Mouse (Mus musculus): Measurements from ENCODE around the gene Gm49368. TPM values are rescaled to one million over a fixed set of nuclear protein-coding genes. Genes with fewer than 3 reads are reported as not detected.
"Not testable (repeated sequence)": the region's sequence is repeated elsewhere in the genome, so short reads cannot be mapped to it uniquely, and the experiment has no call there.

The Gm49368 gene
- total RNA-seq (2021): not detected
- long read RNA-seq, experiment 1: 0 reads
- long read RNA-seq, experiment 2: 0 reads

- Histone ChIP-seq H3K4me3 (no peak within 1 kb of the TSS), H3K27ac (no peak within 1 kb of the TSS; the same call in 1 of the 2 replicates)
- DNase-seq (ENCODE audit: low spot score in 2 of 2): no peak
- no peak for TF ChIP-seq CTCF (conservative IDR thresholded peaks at IDR 0.05)
These were observed at the start of gene Gm49368, which contains the start of gene Itgam for GRCm38 (mm10) chr7:128062456-128062855. Gene Gm49368 (plus strand): TSS chr7:128062683. Gene Itgam (plus strand): TSS chr7:128062640.

DNA sequence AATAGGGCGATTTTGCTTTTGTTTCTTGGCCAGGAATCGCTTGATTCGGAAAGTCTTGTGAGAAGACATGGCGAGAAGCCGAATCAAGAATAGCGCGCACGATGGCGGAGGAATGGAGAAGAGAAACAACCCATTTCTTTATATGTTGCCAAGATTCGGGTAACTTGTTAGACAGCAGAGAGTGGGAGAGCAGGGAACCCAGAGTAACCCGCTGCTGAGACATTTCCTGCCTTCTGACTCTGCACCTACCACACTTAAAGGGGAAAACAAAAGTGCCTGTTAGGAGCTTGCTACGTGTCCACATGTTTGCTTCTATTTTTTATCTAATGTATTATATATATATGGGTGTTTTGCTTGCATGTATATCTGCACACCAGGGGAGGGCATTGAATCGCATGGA lies 49.4 kb upstream of the Gm49368 start:
- no peak for TF ChIP-seq CTCF (conservative IDR thresholded peaks at IDR 0.05)
- no peak for DNase-seq (ENCODE audit: low spot score in 2 of 2)
- Histone ChIP-seq H3K27ac (no peak overlapping the region), H3K4me3 (no peak overlapping the region)

GRCm38 (mm10) chr7:128016134-128016533 lies 46.3 kb upstream of the Gm49368 start:
- not testable (repeated sequence) for H3K27ac ChIP-seq; H3K4me3 ChIP-seq; DNase-seq (ENCODE audit: low spot score in 2 of 2)

DNA sequence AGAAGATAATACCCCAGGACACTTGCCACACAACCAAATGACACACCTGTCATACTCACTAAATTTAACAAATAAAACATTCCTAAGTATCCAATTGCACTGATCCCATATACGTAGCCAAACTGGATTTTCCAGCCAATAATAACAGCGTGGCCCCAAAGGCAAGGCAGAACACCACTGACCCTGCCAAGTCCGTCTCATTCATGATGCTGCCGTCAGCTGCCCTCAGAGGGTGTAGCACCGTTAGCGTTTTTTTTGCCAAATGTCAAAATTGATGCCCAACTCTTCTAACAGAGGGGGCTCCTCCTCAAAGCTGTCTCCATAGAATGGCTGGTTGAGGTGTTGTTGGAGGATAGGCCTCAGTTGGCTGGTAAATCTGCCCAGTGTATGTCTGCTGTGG lies 45.8 kb upstream of the Gm49368 start:
- Histone ChIP-seq H3K27ac (no peak overlapping the region), H3K4me3 (no peak overlapping the region)
- no peak for DNase-seq (ENCODE audit: low spot score in 2 of 2)
- TF ChIP-seq CTCF (conservative IDR thresholded peaks at IDR 0.05): no peak

DNA sequence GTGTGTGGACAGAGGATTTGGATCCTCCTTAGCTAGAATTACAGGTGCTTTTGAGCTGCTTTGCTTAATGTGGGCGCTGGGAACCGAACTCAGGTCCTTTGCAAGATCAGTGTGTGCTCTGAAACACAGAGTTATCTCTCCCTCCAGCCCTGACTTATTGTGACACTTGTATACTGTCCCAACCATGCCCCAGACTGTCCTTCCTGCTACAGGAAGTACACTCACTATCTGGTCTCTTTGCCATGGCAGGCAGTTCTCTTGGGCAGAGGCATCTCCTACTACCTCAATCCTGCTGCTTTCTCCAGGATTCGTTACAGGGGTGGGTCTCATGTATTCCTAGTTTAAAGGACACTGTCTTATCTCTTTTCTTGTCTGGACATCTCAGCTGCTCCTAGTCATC lies 44.2 kb upstream of the Gm49368 start:
- Histone ChIP-seq H3K27ac (no peak overlapping the region), H3K4me3 (no peak overlapping the region)
- TF ChIP-seq CTCF (conservative IDR thresholded peaks at IDR 0.05): no peak
- DNase-seq (ENCODE audit: low spot score in 2 of 2): no peak

DNA sequence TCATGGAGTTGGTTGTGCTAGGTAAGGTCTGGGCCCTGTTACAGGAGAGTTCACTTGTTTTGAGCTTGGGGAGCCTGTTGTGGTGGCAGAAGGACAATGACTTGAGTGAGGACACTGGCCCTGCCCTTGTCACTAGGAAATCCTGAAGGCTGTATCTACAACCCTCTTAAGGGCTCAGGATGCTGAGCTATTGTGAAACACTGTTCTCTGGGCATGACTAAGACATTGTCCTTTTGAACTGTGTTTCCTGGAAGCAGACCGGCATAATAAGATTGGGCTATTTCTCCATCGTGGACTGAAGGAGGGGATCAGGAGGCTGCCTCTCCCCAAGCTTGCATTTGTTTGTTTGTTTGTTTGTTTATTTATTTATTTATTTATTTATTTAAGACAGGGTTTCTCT lies 43.3 kb upstream of the Gm49368 start:
- DNase-seq (ENCODE audit: low spot score in 2 of 2): no peak
- TF ChIP-seq CTCF (conservative IDR thresholded peaks at IDR 0.05): no peak
- Histone ChIP-seq H3K27ac (no peak overlapping the region), H3K4me3 (no peak overlapping the region)

DNA sequence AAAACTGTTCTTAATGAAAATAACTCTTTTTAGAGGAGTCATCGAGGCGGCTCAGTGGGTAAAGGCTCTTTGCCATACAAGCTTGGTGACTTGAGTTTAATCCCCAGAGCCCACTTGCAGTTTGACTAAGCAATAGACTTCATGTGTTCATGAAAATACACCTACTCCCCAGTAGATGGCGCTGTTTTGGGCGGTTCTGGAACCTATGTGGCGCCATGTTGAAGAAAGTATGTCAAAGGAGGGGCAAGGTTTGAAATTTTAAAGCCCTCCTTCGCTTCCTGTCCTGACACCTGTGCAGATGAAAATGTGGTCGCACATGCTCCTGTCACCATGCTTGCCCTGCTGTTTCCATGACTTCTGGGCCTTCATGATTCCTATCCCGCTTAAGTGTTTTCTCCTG lies 39.5 kb upstream of the Gm49368 start:
- Histone ChIP-seq H3K4me3 (no peak overlapping the region), H3K27ac (no peak overlapping the region)
- no peak for DNase-seq (ENCODE audit: low spot score in 2 of 2)
- TF ChIP-seq CTCF (conservative IDR thresholded peaks at IDR 0.05): peak; percentile 59

GRCm38 (mm10) chr7:128023565-128023964 lies 38.9 kb upstream of the Gm49368 start:
- TF ChIP-seq CTCF (conservative IDR thresholded peaks at IDR 0.05): no peak
- DNase-seq (ENCODE audit: low spot score in 2 of 2): no peak
- Histone ChIP-seq H3K4me3 (no peak overlapping the region), H3K27ac (no peak overlapping the region)

DNA sequence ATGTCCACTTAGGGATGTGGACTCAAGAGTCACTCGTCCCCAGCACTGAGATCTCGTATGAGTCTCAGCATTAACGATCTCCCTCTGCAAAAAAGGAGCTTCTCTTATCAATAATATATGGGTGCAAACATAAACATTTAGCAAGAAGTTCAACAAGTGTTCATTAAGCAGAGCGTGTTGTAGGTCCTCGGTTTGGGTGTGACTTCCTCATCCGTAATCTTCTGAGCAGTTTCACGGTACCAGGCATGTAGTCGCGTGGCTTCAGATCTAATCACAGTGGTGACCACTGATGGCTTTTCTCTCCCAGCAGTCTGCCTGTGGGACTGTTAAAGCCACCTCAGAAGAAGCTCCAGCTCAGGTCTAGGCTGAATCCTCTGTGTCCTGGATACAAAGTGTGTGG lies 38.1 kb upstream of the Gm49368 start:
- no peak for DNase-seq (ENCODE audit: low spot score in 2 of 2)
- no peak overlapping the region for H3K27ac ChIP-seq
- TF ChIP-seq CTCF (conservative IDR thresholded peaks at IDR 0.05): no peak
- H3K4me3 ChIP-seq: no peak overlapping the region

- no peak for TF ChIP-seq CTCF (conservative IDR thresholded peaks at IDR 0.05)
- DNase-seq (ENCODE audit: low spot score in 2 of 2): no peak
- H3K27ac ChIP-seq: no peak overlapping the region
- no peak overlapping the region for H3K4me3 ChIP-seq
These were observed 37.6 kb upstream of the Gm49368 start for GRCm38 (mm10) chr7:128024932-128025331.

DNA sequence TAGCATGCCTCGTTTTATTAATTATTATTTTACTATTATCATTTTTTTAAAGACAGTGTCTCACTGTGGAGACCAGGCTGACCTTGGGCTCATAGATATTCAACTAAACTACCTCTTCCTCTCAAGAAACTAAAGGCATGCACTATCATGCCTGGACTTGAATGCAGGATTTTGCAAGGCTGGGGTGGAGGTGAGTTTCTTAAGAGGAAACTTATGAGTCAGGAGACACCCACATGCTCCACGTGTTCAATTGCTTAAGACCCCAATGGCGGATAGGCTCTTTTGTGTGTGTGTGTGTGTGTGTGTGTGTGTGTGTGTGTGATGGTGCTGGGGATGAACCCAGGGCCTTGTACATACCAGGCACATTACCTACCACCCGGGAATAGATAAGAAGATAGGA lies 37.1 kb upstream of the Gm49368 start:
- no peak overlapping the region for H3K27ac ChIP-seq
- no peak for TF ChIP-seq CTCF (conservative IDR thresholded peaks at IDR 0.05)
- no peak for DNase-seq (ENCODE audit: low spot score in 2 of 2)
- H3K4me3 ChIP-seq: no peak overlapping the region

GRCm38 (mm10) chr7:128031403-128031976 lies 31.0 kb upstream of the Gm49368 start:
- DNase-seq (ENCODE audit: low spot score in 2 of 2): no peak
- Histone ChIP-seq H3K27ac (no peak overlapping the region), H3K4me3 (no peak overlapping the region)
- no peak for TF ChIP-seq CTCF (conservative IDR thresholded peaks at IDR 0.05)

DNA sequence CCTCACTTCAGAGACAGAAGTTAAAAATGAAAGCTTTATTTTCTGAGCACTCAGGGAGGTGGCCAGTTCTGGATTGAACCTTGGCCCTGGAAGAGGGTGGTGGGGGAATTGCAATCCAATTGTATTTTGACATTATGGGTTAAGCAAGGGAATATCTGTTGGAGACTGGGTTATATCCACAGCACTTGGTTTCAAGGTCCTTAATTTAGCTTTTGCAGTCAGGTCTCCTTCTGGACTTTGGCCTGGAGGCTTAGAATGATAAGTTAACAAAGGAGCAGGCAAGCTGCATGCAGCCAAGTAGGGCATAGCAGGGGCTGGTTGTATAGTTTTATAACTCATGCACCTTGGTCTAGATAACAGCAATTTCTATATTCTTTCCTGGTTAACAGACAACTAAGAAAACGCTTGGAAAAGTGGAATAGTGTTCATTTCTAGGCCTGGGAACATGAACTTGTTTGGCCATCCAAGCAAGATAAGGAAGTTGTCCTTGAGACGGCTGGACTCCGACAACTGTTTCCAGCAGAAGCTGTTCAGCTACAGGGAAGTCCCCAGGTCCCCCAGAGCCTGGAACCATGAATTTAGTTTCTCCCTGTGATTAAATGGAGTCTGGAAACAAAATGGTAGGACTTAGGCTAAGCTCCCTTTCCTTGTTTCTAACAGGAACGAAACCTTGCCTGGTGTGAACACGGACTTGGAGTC lies 30.0 kb upstream of the Gm49368 start:
- no peak overlapping the region for H3K4me3 ChIP-seq
- TF ChIP-seq CTCF (conservative IDR thresholded peaks at IDR 0.05): no peak
- DNase-seq (ENCODE audit: low spot score in 2 of 2): no peak
- H3K27ac ChIP-seq: no peak overlapping the region

- no peak for TF ChIP-seq CTCF (conservative IDR thresholded peaks at IDR 0.05)
- no peak for DNase-seq (ENCODE audit: low spot score in 2 of 2)
- Histone ChIP-seq H3K27ac (no peak overlapping the region), H3K4me3 (no peak overlapping the region)
These were observed 29.5 kb upstream of the Gm49368 start for GRCm38 (mm10) chr7:128032989-128033293.

Measured in layer of hippocampus, adult 2 months (tissue).